Mouse (Mus musculus) urinary bladder, adult 2 months (tissue): Measurements from ENCODE around the gene Gm4869. TPM values are rescaled to one million over a fixed set of nuclear protein-coding genes. Genes with fewer than 3 reads are reported as not detected.

ENCODE experiments used
- DNase-seq: peaks from one replicate; pipeline ENCODE4 v3.0.0; 2022; ENCODE audit warnings: low spot score
- polyA plus RNA-seq: library from polyadenylated mRNA; depleted of rRNA; stranded (reverse); fragments of >200 nt; gene quantifications from 2 replicates; pipeline ENCODE4 v1.2.3, GENCODE M21; 2012; rRNA removed

Gm4869 gene
- polyA plus RNA-seq, 1 experiment = 1.0 TPM

GRCm38 (mm10) chr5:140526754-140527153 lies 81.3 kb downstream of the Gm4869 start:
- DNase-seq = no peak

GRCm38 (mm10) chr5:140538111-140538683 lies 92.8 kb downstream of the Gm4869 start:
- no peak for DNase-seq

- DNase-seq = peak; percentile 73
Observed at GRCm38 (mm10) chr5:140540106-140540505, 94.7 kb downstream of the Gm4869 start.

DNA sequence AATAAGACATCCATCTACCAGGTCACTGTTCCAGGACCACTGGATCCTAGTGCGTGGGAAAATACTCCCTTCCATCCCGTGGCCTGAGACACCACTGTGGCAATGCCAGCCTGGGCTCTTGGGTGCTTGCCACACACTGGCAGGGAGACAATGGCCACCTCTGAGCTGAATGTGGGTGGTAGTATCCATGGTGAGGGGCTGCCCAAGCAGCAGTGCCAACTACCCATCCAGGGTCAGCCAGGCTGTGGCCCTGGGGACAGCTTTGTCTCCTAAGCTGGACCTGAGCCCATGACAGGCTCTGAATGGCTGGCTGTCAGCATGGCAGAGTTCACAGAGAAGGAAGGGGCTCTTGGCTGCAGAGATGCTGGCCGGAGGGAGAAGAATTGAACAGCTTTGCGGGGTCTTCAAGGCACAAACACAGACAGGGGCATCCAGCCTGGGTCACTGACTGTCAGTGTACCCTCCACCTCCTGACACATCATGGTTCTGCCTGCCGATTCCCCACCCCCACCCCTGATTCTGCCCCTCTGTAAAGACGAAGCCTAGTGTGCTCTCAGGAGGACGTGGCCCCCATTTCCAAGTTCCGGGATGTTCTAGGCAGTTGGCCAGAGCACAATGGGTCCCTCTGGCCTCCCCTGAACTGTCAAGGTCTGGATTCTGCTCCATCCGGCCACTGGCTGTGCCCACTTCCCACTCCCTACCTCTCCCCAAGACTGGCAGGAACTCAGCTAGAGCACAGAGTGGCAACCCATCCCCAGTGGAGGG lies 97.5 kb downstream of the Gm4869 start:
- no peak for DNase-seq

Other genes starting within 250 kb of the Gm4869 start
- gene Mad1l1, start 124.1 kb upstream of the Gm4869 start, polyA plus RNA-seq = 13.2 and 13.8 TPM in 2 replicates
- gene Nudt1, start 124.0 kb upstream of the Gm4869 start, polyA plus RNA-seq = 19.0 and 21.6 TPM in 2 replicates
- gene Mrm2, start 113.7 kb upstream of the Gm4869 start, polyA plus RNA-seq = 11.8 and 12.0 TPM in 2 replicates
- gene Snx8, start 56.4 kb upstream of the Gm4869 start, polyA plus RNA-seq = 18.6 and 19.4 TPM in 2 replicates
- 98.8 and 135 TPM in 2 replicates for gene Eif3b, start 26.3 kb upstream of the Gm4869 start, polyA plus RNA-seq
- gene Chst12, start 59.9 kb downstream of the Gm4869 start, polyA plus RNA-seq = 54.6 and 76.8 TPM in 2 replicates
- not detected in 2 replicates for gene Grifin, start 119.4 kb downstream of the Gm4869 start, polyA plus RNA-seq
- 20.6 and 23.6 TPM in 2 replicates for gene Lfng, start 161.7 kb downstream of the Gm4869 start, polyA plus RNA-seq
- gene Ttyh3, start 203.4 kb downstream of the Gm4869 start, polyA plus RNA-seq = 11.7 and 24.4 TPM in 2 replicates